Mouse (Mus musculus) MEL (cell line): ENCODE data around the gene Siah1b. TPM values are rescaled to one million over a fixed set of nuclear protein-coding genes. Genes with fewer than 3 reads are reported as not detected.
A peak's percentile ranks its signal among the peaks of the same experiment; 100 is the strongest.

Source experiments
- DNase-seq: peaks from one replicate; pipeline ENCODE4 v3.0.0; 2011; ENCODE audit warnings: low read depth, low spot score
- H3K27ac ChIP-seq: 2 replicates; pipeline ENCODE4 v1.5.1; 2012; ENCODE audit warnings: low read depth, mild to moderate bottlenecking, control low read depth, low read length, moderate library complexity; ENCODE audit not compliant: control insufficient read depth
- H3K27me3 ChIP-seq, 2 experiments: fragments of 150-350 bp in 1 of 2; sonication (generic) in 1 of 2; 2 replicates each; pipeline ENCODE4 v1.6.1; 2012; ENCODE audit warnings: low read length in 2 of 2, mild to moderate bottlenecking in 2 of 2, improper control_type of control experiment in 1 of 2, moderate library complexity in 1 of 2; ENCODE audit not compliant: insufficient read depth in 2 of 2, control insufficient read depth in 1 of 2
- H3K36me3 ChIP-seq, 2 experiments: 2 replicates each; pipeline ENCODE4 v1.6.1; 2012 to 2014; ENCODE audit warnings: low read length in 2 of 2, improper control_type of control experiment in 1 of 2, inconsistent platforms in 1 of 2, mild to moderate bottlenecking in 1 of 2; ENCODE audit not compliant: insufficient read depth in 2 of 2, control insufficient read depth in 1 of 2
- H3K4me1 ChIP-seq, 2 experiments: fragments of 150-350 bp in 1 of 2; sonication (generic) in 1 of 2; 2 replicates each; pipeline ENCODE4 v1.6.1; 2012; ENCODE audit warnings: low read length in 2 of 2, improper control_type of control experiment in 1 of 2, mild to moderate bottlenecking in 1 of 2; ENCODE audit not compliant: insufficient read depth in 2 of 2, control insufficient read depth in 1 of 2
- H3K4me3 ChIP-seq, 2 experiments: fragments of 150-350 bp in 1 of 2; sonication (generic) in 1 of 2; 2 replicates each; pipeline ENCODE4 v1.5.1; 2012; ENCODE audit warnings: low read depth in 2 of 2, low read length in 2 of 2, mild to moderate bottlenecking in 2 of 2, moderate library complexity in 2 of 2, control low read depth in 1 of 2, improper control_type of control experiment in 1 of 2; ENCODE audit not compliant: control insufficient read depth in 1 of 2, insufficient read depth in 1 of 2
- H3K79me2 ChIP-seq: 2 replicates; pipeline ENCODE4 v1.6.1; 2012; ENCODE audit warnings: mild to moderate bottlenecking, low read length, moderate library complexity; ENCODE audit not compliant: control insufficient read depth, poor library complexity, insufficient read depth
- H3K9ac ChIP-seq: 2 replicates; pipeline ENCODE4 v1.6.1; 2012; ENCODE audit warnings: low read depth, mild to moderate bottlenecking, control low read depth, low read length, moderate library complexity; ENCODE audit not compliant: control insufficient read depth, poor library complexity, severe bottlenecking
- H3K9me3 ChIP-seq: fragments of 150-350 bp; sonication (generic); replicated peaks from 2 replicates; pipeline ENCODE4 v1.6.1; 2012; ENCODE audit warnings: mild to moderate bottlenecking, low read length, improper control_type of control experiment, moderate library complexity; ENCODE audit not compliant: insufficient read depth
- CHD1 ChIP-seq: IDR thresholded peaks from 2 replicates; pipeline ENCODE4 v1.6.1; 2012; ENCODE audit warnings: low read depth, mild to moderate bottlenecking, inconsistent platforms, low read length, improper control_type of control experiment
- CHD2 ChIP-seq: IDR thresholded peaks from 2 replicates; pipeline ENCODE4 v1.6.1; 2011; ENCODE audit warnings: low read length, improper control_type of control experiment
- E2F4 ChIP-seq: IDR thresholded peaks from 2 replicates; pipeline ENCODE4 v1.6.1; 2011; ENCODE audit warnings: low read depth, low read length, improper control_type of control experiment, borderline replicate concordance
- ELF1 ChIP-seq: IDR thresholded peaks from 2 replicates; pipeline ENCODE4 v1.6.1; 2014; ENCODE audit warnings: low read depth, mild to moderate bottlenecking, inconsistent platforms, low read length, improper control_type of control experiment, moderate library complexity
- EP300 ChIP-seq, 2 experiments: IDR thresholded peaks; 2 replicates each; pipeline ENCODE4 v1.6.1; 2011; ENCODE audit warnings: improper control_type of control experiment in 2 of 2, low read length in 2 of 2, low read depth in 1 of 2, mild to moderate bottlenecking in 1 of 2
- ETS1 ChIP-seq: IDR thresholded peaks from 2 replicates; pipeline ENCODE4 v1.6.1; 2012; ENCODE audit warnings: low read depth, mild to moderate bottlenecking, inconsistent platforms, low read length, improper control_type of control experiment, moderate library complexity
- GABPA ChIP-seq: IDR thresholded peaks from 2 replicates; pipeline ENCODE4 v1.6.1; 2012; ENCODE audit warnings: low read depth, mild to moderate bottlenecking, inconsistent platforms, low read length, improper control_type of control experiment, moderate library complexity
- GATA1 ChIP-seq: IDR thresholded peaks from 2 replicates; pipeline ENCODE4 v1.6.1; 2011; ENCODE audit warnings: low read depth, low read length, improper control_type of control experiment
- HCFC1 ChIP-seq: IDR thresholded peaks from 2 replicates; pipeline ENCODE4 v1.6.1; 2012; ENCODE audit warnings: low read depth, mild to moderate bottlenecking, inconsistent platforms, low read length, improper control_type of control experiment, moderate library complexity
- JUND ChIP-seq: IDR thresholded peaks from 2 replicates; pipeline ENCODE4 v1.6.1; 2011; ENCODE audit warnings: low read depth, mild to moderate bottlenecking, improper control_type of control experiment, low read length
- KAT2A ChIP-seq: conservative IDR thresholded peaks from 2 replicates; pipeline ENCODE4 v1.6.1; 2012; ENCODE audit warnings: low read depth, low read length, improper control_type of control experiment, inconsistent platforms
- MAX ChIP-seq: IDR thresholded peaks from 2 replicates; pipeline ENCODE4 v1.6.1; 2011; ENCODE audit warnings: low read length, improper control_type of control experiment
- MAZ ChIP-seq: IDR thresholded peaks from 2 replicates; pipeline ENCODE4 v1.6.1; 2012; ENCODE audit warnings: low read depth, mild to moderate bottlenecking, inconsistent platforms, low read length, improper control_type of control experiment
- MXI1 ChIP-seq: IDR thresholded peaks from 2 replicates; pipeline ENCODE4 v1.6.1; 2011; ENCODE audit warnings: mild to moderate bottlenecking, low read depth, low read length, improper control_type of control experiment
- MYB ChIP-seq: IDR thresholded peaks from 2 replicates; pipeline ENCODE4 v1.6.1; 2011; ENCODE audit warnings: mild to moderate bottlenecking, low read depth, low read length, improper control_type of control experiment
- MYC ChIP-seq: IDR thresholded peaks from 2 replicates; pipeline ENCODE4 v1.6.1; 2011; ENCODE audit warnings: low read depth, mild to moderate bottlenecking, low read length, improper control_type of control experiment, moderate library complexity
- NELFE ChIP-seq: IDR thresholded peaks from 2 replicates; pipeline ENCODE4 v1.6.1; 2011; ENCODE audit warnings: low read depth, low read length, improper control_type of control experiment
- NRF1 ChIP-seq: IDR thresholded peaks from 2 replicates; pipeline ENCODE4 v1.6.1; 2014; ENCODE audit warnings: low read depth, mild to moderate bottlenecking, inconsistent platforms, low read length, improper control_type of control experiment, moderate library complexity; ENCODE audit not compliant: poor library complexity, insufficient read depth, severe bottlenecking
- POLR2A ChIP-seq, 2 experiments: IDR thresholded peaks; 2 replicates each; pipeline ENCODE4 v1.6.1; 2011 to 2012; ENCODE audit warnings: low read length in 2 of 2, mild to moderate bottlenecking in 2 of 2, control low read depth in 1 of 2, improper control_type of control experiment in 1 of 2, low read depth in 1 of 2, moderate library complexity in 1 of 2; ENCODE audit not compliant: control insufficient read depth in 1 of 2, insufficient read depth in 1 of 2, poor library complexity in 1 of 2
- POLR2AphosphoS2 ChIP-seq: IDR thresholded peaks from 2 replicates; pipeline ENCODE4 v1.6.1; 2011; ENCODE audit warnings: low read length, improper control_type of control experiment
- POLR2AphosphoS5 ChIP-seq: IDR thresholded peaks from 2 replicates; pipeline ENCODE4 v1.6.1; 2012; ENCODE audit warnings: low read depth, borderline replicate concordance, mild to moderate bottlenecking, inconsistent platforms, low read length, moderate library complexity, mixed read lengths
- RAD21 ChIP-seq: IDR thresholded peaks from 2 replicates; pipeline ENCODE4 v1.6.1; 2011; ENCODE audit warnings: mild to moderate bottlenecking, low read depth, low read length, improper control_type of control experiment
- SIN3A ChIP-seq: IDR thresholded peaks from 2 replicates; pipeline ENCODE4 v1.6.1; 2012; ENCODE audit warnings: low read length, improper control_type of control experiment, inconsistent platforms
- SMC3 ChIP-seq: IDR thresholded peaks from 2 replicates; pipeline ENCODE4 v1.6.1; 2011; ENCODE audit warnings: low read depth, low read length, improper control_type of control experiment
- TBP ChIP-seq: IDR thresholded peaks from 2 replicates; pipeline ENCODE4 v1.8.0; 2011; ENCODE audit warnings: low read depth, low read length, improper control_type of control experiment
- TCF12 ChIP-seq: IDR thresholded peaks from 2 replicates; pipeline ENCODE4 v1.6.1; 2014; ENCODE audit warnings: low read depth, mild to moderate bottlenecking, inconsistent platforms, low read length, improper control_type of control experiment, moderate library complexity
- USF1 ChIP-seq: IDR thresholded peaks from 2 replicates; pipeline ENCODE4 v1.6.1; 2014; ENCODE audit warnings: low read depth, mild to moderate bottlenecking, inconsistent platforms, low read length, improper control_type of control experiment, moderate library complexity
- ZC3H11A ChIP-seq: IDR thresholded peaks from 2 replicates; pipeline ENCODE4 v1.6.1; 2012; ENCODE audit warnings: low read depth, mild to moderate bottlenecking, inconsistent platforms, low read length, improper control_type of control experiment
- ZMIZ1 ChIP-seq: IDR thresholded peaks from 2 replicates; pipeline ENCODE4 v1.6.1; 2012; ENCODE audit warnings: low read depth, mild to moderate bottlenecking, inconsistent platforms, low read length, improper control_type of control experiment, moderate library complexity
- polyA plus RNA-seq, 2 experiments: library from polyadenylated mRNA; stranded (reverse) in 1 of 2; unstranded in 1 of 2; fragments of >175 nt in 1 of 2; fragments of >200 nt in 1 of 2; gene quantifications; 2 replicates each; pipeline versions ENCODE4 v1.2.1 to v1.2.4; 2012; ENCODE audit warnings: low replicate concordance in 2 of 2, low read depth in 1 of 2; ENCODE audit not compliant: insufficient read length in 2 of 2, insufficient read depth in 1 of 2, missing spikeins in 1 of 2
- total RNA-seq: library from RNA; depleted of rRNA; stranded (reverse); fragments of 300-350 nt; gene quantifications from 2 replicates; pipeline ENCODE4 v1.2.3, GENCODE M21; 2012; rRNA removed

Siah1b gene
- total RNA-seq (46.2 and 54.2 TPM in 2 replicates), polyA plus RNA-seq (10 to 100 TPM in 1 of 2 experiments, not detected in 1; 65.1 TPM)

- DNase-seq, result peak; percentile 99
- Histone ChIP-seq H3K79me2 (peaks cover 20% of the 10 kb centered on the region), H3K4me3 (peak within 1 kb of the TSS; percentile 76 to 83), H3K27me3 (no peaks in the 10 kb centered on the region), H3K36me3 (peaks cover 20 to 25% of the 10 kb centered on the region in 2 experiments), H3K27ac (peak within 1 kb of the TSS; percentile 88), H3K9me3 (no peaks in the 10 kb centered on the region), H3K4me1 (peaks cover 11% of the 10 kb centered on the region in 2 experiments), H3K9ac (peak within 1 kb of the TSS; percentile 87)
- peak; percentile 94 for TF ChIP-seq CHD2
- peak; percentile 43; the same call in 1 of the 2 replicates for TF ChIP-seq USF1
- peak; percentile 85 for TF ChIP-seq SIN3A
- TF ChIP-seq ZMIZ1, result peak; percentile 97
- no peak for TF ChIP-seq JUND
- peak; percentile 94 for TF ChIP-seq NELFE
- peak; percentile 74; the same call in 1 of the 2 replicates for TF ChIP-seq MYC
- TF ChIP-seq MXI1, result peak; percentile 91
- peak; percentile 87 for TF ChIP-seq HCFC1
- no peak for TF ChIP-seq MYB
- TF ChIP-seq CHD1, result peak; percentile 99
- peak; percentile 64 for TF ChIP-seq ETS1
- TF ChIP-seq EP300 (IDR thresholded peaks at IDR 0.05; ENCODE audit: low read depth in 1 of 2, low read length in 2 of 2), result peak in 1 of 2 experiments; percentile 30; a peak in 1 of 4 replicates
- TF ChIP-seq GATA1, result no peak
- peak; percentile 36 for TF ChIP-seq ELF1
- no peak for TF ChIP-seq ZC3H11A
- TF ChIP-seq TCF12, result peak; percentile 52
- 0 out of 2 replicates have a peak, but pooled peaks have one; percentile 5 for TF ChIP-seq NRF1
- TF ChIP-seq POLR2A (IDR thresholded peaks at IDR 0.05; ENCODE audit: control insufficient read depth in 1 of 2, insufficient read depth in 1 of 2, low read depth in 1 of 2, low read length in 2 of 2, poor library complexity in 1 of 2), result peak; percentile 19 to 79; a peak in 3 of 4 replicates
- TF ChIP-seq MAZ, result peak; percentile 61; the same call in 1 of the 2 replicates
- TF ChIP-seq POLR2AphosphoS2, result peak; percentile 90
- TF ChIP-seq KAT2A, result peak; percentile 48; the same call in 1 of the 2 replicates
- no peak for TF ChIP-seq RAD21
- peak; percentile 11; the same call in 1 of the 2 replicates for TF ChIP-seq SMC3
- peak; percentile 93 for TF ChIP-seq TBP
- TF ChIP-seq POLR2AphosphoS5, result no peak
- peak; percentile 75; the same call in 1 of the 2 replicates for TF ChIP-seq E2F4
- peak; percentile 90 for TF ChIP-seq MAX
- TF ChIP-seq GABPA, result no peak
Observed at GRCm38 (mm10) chrX:164076040-164076775, at the start of gene Siah1b. Gene Siah1b, minus strand, starts transcription at chrX:164076493.
